Mouse (Mus musculus): ENCODE results near the gene Ust. TPM values are rescaled to one million over a fixed set of nuclear protein-coding genes. Genes with fewer than 3 reads are reported as not detected.

The Ust gene
- 5.7 TPM for polyA plus RNA-seq (2014; fragmentation: Illumina TruSeq; extraction: RNeasy Lipid Tissue Mini Kit (QIAGEN cat#74804); ENCODE audit: low read depth, low replicate concordance)

DNA sequence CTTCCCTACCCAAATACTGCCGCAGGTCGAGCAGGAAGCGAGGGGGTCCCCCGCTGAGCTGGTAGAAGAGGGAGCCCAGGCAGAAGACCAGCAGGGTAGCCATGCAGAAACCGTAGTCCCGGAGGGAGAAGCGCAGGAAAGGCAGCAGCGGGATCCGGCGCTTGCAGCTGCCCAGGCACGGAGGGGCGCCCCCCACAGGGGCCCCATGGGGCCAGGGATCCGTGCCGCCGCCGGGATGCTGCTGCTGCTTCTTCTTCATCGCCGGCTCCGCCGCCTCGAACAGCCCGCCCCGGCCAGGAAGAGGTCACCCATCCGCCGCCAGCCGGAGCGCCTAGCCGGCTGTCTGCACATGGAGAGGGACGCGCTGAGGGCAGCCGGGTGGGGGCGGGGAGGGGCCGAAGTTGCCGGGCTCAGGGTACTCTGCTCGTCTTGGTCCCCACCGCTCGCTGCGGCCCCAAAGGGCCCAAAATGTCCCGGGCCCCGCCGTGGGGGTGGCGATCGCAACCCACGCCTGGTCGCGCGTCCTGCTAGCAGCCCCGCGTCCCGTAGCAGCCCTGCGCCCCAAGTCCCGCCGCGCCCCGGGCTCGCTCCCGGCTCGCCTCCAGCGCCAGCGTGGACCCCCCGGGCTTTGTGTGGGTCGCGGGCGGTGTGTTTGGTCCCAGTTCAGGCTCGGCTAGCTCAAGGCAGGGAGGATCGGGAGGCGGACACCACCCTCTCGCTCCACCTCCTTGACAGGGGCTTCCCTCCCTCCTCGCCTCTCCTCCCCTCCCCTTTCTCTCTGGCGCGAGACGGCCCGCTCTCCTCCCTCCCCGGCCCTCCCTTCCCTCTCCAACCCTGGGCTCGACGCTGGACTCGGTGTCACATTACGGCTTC is at the start of gene Ust:
Ust (minus strand) TSS at position 685 of the 873 bp plus-strand sequence.

